Mouse (Mus musculus) spleen, adult 2 months (tissue): ENCODE data around the gene Tgm1. TPM values are rescaled to one million over a fixed set of nuclear protein-coding genes. Genes with fewer than 3 reads are reported as not detected.

ENCODE experiments used
- DNase-seq, 2 experiments: peaks; one replicate each; pipeline versions ENCODE4 v3.0.0 to v3.0.0-alpha.2; 2012 to 2021; ENCODE audit warnings: low spot score in 2 of 2, low read depth in 1 of 2
- H3K27ac ChIP-seq: fragments of 200-500 bp; 2 replicates; pipeline ENCODE4 v1.5.1; 2012; ENCODE audit warnings: low read length, inconsistent platforms; ENCODE audit not compliant: insufficient read depth
- H3K27me3 ChIP-seq: fragments of 200-500 bp; 2 replicates; pipeline ENCODE4 v1.6.1; 2012; ENCODE audit warnings: mild to moderate bottlenecking, moderate library complexity, low read length, inconsistent platforms; ENCODE audit not compliant: control insufficient read depth, insufficient read depth
- H3K36me3 ChIP-seq: fragments of 200-500 bp; 2 replicates; pipeline ENCODE4 v1.6.1; 2012; ENCODE audit warnings: mild to moderate bottlenecking, low read length, inconsistent platforms; ENCODE audit not compliant: control insufficient read depth, insufficient read depth
- H3K4me1 ChIP-seq: fragments of 200-500 bp; 2 replicates; pipeline ENCODE4 v1.6.1; 2011; ENCODE audit warnings: inconsistent platforms; ENCODE audit not compliant: control insufficient read depth, insufficient read depth, insufficient read length
- H3K4me3 ChIP-seq: fragments of 200-500 bp; 2 replicates; pipeline ENCODE4 v1.5.1; 2011; ENCODE audit warnings: mild to moderate bottlenecking, inconsistent platforms; ENCODE audit not compliant: insufficient read depth, insufficient read length; ENCODE audit errors: extremely low read depth
- CTCF ChIP-seq: fragments of 200-500 bp; IDR thresholded peaks from 2 replicates; pipeline ENCODE4 v1.5.1; 2011; ENCODE audit warnings: mild to moderate bottlenecking, inconsistent platforms; ENCODE audit not compliant: insufficient read depth, insufficient read length, insufficient replicate concordance; ENCODE audit errors: extremely low read depth
- POLR2A ChIP-seq: fragments of 200-500 bp; IDR thresholded peaks from 2 replicates; pipeline ENCODE4 v1.6.1; 2011; ENCODE audit warnings: low read depth, low read length, inconsistent platforms
- WGBS: fragments of 180-500 bp; shearing (Covaris S2); methylation state at CpG from one replicate; pipeline ENCODE4 v1.1.7; 2018; 5-methylcytosine and 5-hydroxymethylcytosine counted together
- polyA plus RNA-seq: library from polyadenylated mRNA; depleted of rRNA; stranded (reverse); fragments of >200 nt; gene quantifications from 2 replicates; pipeline ENCODE4 v1.2.3, GENCODE M21; 2012

Gene Tgm1
- polyA plus RNA-seq, 1 experiment: 33.9 TPM

DNA sequence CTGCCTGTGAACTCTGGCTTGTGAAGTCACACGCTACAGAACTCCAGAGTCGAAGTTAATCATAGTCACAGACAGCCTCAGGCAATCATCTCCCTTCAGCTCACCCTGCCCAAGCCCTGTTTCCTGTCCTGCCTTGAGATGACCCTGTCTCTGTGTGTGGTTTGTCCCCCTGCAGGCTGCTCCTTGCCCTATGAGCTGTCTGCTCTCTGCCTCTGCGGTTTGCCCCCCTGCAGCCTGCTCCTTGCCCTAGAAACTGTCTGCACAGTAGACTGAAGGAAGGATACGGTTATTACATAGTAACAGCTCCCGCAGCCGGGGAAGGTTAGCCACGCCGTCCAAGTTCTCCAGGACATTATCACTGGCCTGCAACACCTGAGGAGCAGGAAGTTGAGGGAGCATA, 3.2 kb upstream of the Tgm1 start:
- Histone ChIP-seq H3K27me3 (0 out of 2 replicates have a peak, but pooled peaks cover 3% of the 10 kb centered on the region), H3K27ac (no peak overlapping the region), H3K4me3 (no peak overlapping the region), H3K4me1 (no peaks in the 10 kb centered on the region), H3K36me3 (peaks cover 28% of the 10 kb centered on the region)
- TF ChIP-seq POLR2A: no peak
- TF ChIP-seq CTCF: no peak
- 92% methylated on average over 8 of the region's 8 CpGs for WGBS
- no peak for DNase-seq

DNA sequence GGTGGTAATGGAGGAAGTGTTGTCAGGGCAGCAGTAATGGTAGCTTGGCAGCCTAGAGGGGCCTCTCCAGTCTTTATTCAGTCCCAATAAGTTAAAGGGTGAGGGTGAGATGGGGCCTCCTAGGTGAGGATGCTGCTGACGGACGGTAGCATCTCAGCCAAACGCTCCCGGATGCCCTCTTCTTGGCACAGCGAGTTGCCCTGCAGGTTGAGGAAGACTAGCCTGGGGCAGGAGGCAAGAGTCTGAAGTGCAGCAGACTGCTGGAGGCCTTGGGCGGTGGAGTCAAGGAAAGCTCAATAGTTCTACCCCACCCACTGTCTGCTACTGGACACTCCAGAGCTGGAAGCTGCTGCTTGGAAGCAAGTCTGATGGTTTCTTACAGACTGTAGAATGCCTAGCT, 2.5 kb upstream of the Tgm1 start:
- no peaks in the 10 kb centered on the region for H3K4me1 ChIP-seq
- WGBS: 95% methylated on average over 6 of the region's 6 CpGs
- no peak overlapping the region for H3K4me3 ChIP-seq
- H3K27ac ChIP-seq: no peak overlapping the region
- H3K27me3 ChIP-seq: 0 out of 2 replicates have a peak, but pooled peaks cover 3% of the 10 kb centered on the region
- TF ChIP-seq POLR2A (no peak), CTCF (no peak)
- DNase-seq: no peak
- H3K36me3 ChIP-seq: peaks cover 28% of the 10 kb centered on the region

DNA sequence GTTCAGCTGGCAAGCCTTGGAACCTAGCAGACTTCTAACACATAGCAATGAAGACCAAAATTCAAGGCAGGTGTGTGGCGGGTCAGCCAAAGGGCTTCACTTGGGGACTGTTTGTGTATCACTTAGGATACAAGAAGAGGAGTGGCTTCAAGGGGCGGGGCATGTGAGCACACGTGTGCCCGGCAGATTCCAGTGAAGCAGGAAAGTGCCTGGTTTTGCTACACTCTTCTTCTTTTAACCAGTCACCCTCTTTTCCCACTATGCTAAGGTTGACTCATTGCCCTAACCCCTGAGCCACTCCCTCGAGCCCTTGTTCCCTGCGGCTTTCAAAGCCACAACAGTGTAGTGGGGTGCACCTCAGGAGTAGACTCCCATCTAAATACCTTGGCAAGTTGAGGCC, 1.2 kb upstream of the Tgm1 start:
- H3K4me3 ChIP-seq: no peak overlapping the region
- H3K27ac ChIP-seq: no peak overlapping the region
- TF ChIP-seq POLR2A: no peak
- TF ChIP-seq CTCF: no peak
- no peak for DNase-seq
- H3K4me1 ChIP-seq: no peaks in the 10 kb centered on the region
- 0 out of 2 replicates have a peak, but pooled peaks cover 3% of the 10 kb centered on the region for H3K27me3 ChIP-seq
- 44% methylated on average over 6 of the region's 6 CpGs for WGBS
- peaks cover 24% of the 10 kb centered on the region for H3K36me3 ChIP-seq

DNA sequence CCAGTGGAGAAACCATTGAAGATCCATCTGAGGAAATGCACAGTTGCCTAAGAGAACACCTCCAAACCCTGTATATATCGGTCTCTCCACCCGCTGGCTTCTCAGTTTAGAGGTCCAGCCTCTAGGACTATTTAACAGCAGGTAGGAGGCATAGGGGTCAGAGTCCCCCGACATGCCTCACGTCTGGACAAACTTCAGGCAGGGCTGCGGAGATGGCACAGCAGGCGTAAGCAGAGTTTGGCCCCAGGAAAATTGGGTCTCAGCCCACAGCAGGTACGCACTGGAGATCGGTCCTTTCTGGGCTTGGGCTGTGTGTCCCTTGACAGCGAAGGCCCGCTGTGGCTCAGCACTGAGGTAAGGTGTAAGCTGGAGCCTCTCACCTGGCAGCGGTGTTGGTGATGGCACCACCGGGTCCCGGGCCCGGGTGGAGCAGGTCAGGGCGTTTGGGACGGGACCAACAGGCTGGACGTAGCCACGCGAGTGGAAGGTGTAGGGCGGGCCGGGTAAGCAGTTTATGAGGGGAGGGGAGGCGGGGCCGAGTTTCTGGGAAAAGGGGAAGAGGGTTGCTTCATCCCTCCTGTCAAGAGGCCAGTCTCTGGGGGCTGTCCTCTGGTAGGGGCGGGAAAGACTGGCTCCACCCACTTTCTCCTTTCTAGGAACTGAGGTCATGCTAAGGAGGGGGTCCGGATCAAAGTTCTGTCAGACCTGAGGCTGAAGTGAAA, 558 bp downstream of the Tgm1 start:
- Histone ChIP-seq H3K27me3 (0 out of 2 replicates have a peak, but pooled peaks cover 3% of the 10 kb centered on the region), H3K4me3 (no peak overlapping the region), H3K27ac (no peak overlapping the region), H3K36me3 (peaks cover 15% of the 10 kb centered on the region), H3K4me1 (no peaks in the 10 kb centered on the region)
- DNase-seq: no peak
- TF ChIP-seq POLR2A: no peak
- no peak for TF ChIP-seq CTCF
- 24% methylated on average over 25 of the region's 25 CpGs for WGBS

DNA sequence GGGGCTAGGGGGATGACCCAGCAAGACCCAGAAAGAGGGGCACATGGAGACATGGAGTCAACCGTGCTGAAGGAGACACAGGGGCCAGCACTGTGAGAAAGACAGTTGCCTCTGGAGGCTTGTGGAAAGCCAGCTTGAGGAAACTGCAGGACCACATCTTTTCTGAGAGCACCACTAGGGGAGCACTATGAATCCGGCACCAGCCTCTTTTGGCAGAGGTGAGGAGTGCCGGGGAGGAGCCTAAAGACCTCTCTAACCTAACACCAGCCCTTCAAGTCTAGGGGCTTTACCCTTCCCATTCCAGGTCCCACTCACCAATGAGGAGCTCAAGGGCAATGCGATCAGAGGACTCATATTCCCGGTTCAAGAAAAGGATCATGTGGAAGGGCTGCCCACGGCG, 1.9 kb downstream of the Tgm1 start:
- WGBS: 86% methylated on average over 7 of the region's 7 CpGs

DNA sequence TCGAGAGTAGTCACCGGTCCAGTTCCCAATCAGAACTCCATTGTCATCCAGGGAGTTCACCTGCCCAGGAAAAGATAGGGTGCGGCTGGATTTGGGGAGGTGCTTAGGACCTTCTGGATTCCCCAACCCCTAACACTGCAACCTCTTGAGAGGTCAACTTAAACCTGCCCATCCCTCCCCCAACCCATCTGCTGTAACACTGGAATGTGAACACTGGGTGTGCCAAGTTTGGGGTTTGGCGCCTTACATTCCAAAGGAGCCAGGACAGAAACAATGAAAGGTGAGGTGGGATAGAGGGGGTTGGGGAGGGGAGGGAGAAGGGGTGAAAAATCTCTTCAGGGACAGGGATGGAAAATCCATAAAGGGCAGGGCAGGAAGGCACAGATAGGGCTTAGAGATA, 4.2 kb downstream of the Tgm1 start:
- TF ChIP-seq POLR2A (no peak), CTCF (no peak)
- 96% methylated on average over 4 of the region's 4 CpGs for WGBS
- DNase-seq: no peak
- Histone ChIP-seq H3K4me1 (no peaks in the 10 kb centered on the region), H3K27me3 (0 out of 2 replicates have a peak, but pooled peaks cover 3% of the 10 kb centered on the region), H3K36me3 (no peaks in the 10 kb centered on the region), H3K27ac (no peak overlapping the region), H3K4me3 (no peak overlapping the region)

More for the DNA sequence above, 1.9 kb downstream of the Tgm1 start:
- TF ChIP-seq CTCF: no peak
- TF ChIP-seq POLR2A: no peak
- DNase-seq: no peak
- Histone ChIP-seq H3K27ac (no peak overlapping the region), H3K36me3 (peaks cover 5% of the 10 kb centered on the region), H3K27me3 (0 out of 2 replicates have a peak, but pooled peaks cover 3% of the 10 kb centered on the region), H3K4me3 (no peak overlapping the region), H3K4me1 (no peaks in the 10 kb centered on the region)

DNA sequence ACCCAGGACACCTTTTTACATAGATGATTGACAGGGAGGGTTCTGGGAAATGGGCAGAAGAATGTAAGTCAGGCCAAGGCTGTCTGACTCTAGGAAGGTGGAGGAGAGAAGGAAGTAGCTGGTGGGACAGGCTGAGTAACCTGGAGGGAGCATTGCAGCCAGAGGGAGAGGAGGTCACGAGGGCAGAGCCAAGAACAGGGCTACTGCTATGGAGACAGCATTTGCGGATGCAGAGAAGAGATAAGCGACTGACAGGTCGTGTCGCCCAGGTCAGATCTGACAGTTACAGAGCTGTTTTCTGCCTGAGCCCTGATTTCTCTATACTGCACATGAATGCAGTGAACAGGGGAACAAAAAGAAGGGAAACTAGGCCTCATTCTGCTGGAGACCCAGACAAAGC, 6.3 kb downstream of the Tgm1 start:
- WGBS: 88% methylated on average over 5 of the region's 5 CpGs
- Histone ChIP-seq H3K4me3 (no peak overlapping the region), H3K4me1 (no peaks in the 10 kb centered on the region), H3K36me3 (no peaks in the 10 kb centered on the region), H3K27me3 (no peaks in the 10 kb centered on the region), H3K27ac (no peak overlapping the region)
- DNase-seq: no peak
- TF ChIP-seq CTCF: no peak
